Mouse (Mus musculus) lung, postnatal 0 days (tissue): ENCODE data around the gene Bcl11b. TPM values are rescaled to one million over a fixed set of nuclear protein-coding genes. Genes with fewer than 3 reads are reported as not detected.

ENCODE experiments used
- ATAC-seq: fragments of 200-750 bp; cut with Nextera tagmentation; 2 replicates; pipeline ENCODE4 v1.8.0; 2017; ENCODE audit warnings: moderate library complexity
- DNase-seq: peaks from one replicate; pipeline ENCODE4 v3.0.0-alpha.2; 2016; ENCODE audit warnings: low spot score
- H3K27ac ChIP-seq: fragments of 300-500 bp; sonication (generic); 2 replicates; pipeline ENCODE4 v1.5.1; 2014; ENCODE audit warnings: antibody characterized with exemption, mild to moderate bottlenecking, low read length, mixed read lengths
- H3K27me3 ChIP-seq: fragments of 300-500 bp; sonication (generic); replicated peaks from 2 replicates; pipeline ENCODE4 v1.6.1; 2014; ENCODE audit warnings: low read length, mixed read lengths; ENCODE audit not compliant: insufficient read depth
- H3K36me3 ChIP-seq: fragments of 300-500 bp; sonication (generic); 2 replicates; pipeline ENCODE4 v1.6.1; 2014; ENCODE audit warnings: low read length, mixed read lengths; ENCODE audit not compliant: insufficient read depth
- H3K4me1 ChIP-seq: fragments of 300-500 bp; sonication (generic); 2 replicates; pipeline ENCODE4 v1.6.1; 2014; ENCODE audit warnings: antibody characterized with exemption, low read depth, low read length, mixed read lengths; ENCODE audit not compliant: insufficient read depth
- H3K4me2 ChIP-seq: fragments of 300-500 bp; sonication (generic); replicated peaks from 2 replicates; pipeline ENCODE4 v1.6.1; 2014; ENCODE audit warnings: low read depth, mild to moderate bottlenecking, low read length, moderate library complexity, mixed read lengths
- H3K4me3 ChIP-seq: fragments of 300-500 bp; sonication (generic); 2 replicates; pipeline ENCODE4 v1.5.1; 2014; ENCODE audit warnings: low read depth, low read length
- H3K9ac ChIP-seq: fragments of 300-500 bp; sonication (generic); replicated peaks from 2 replicates; pipeline ENCODE4 v1.6.1; 2014; ENCODE audit warnings: low read depth, mild to moderate bottlenecking
- H3K9me3 ChIP-seq: fragments of 300-500 bp; sonication (generic); 2 replicates; pipeline ENCODE4 v1.6.1; 2016; ENCODE audit warnings: low read length, mixed read lengths
- CTCF ChIP-seq: IDR thresholded peaks from 2 replicates; pipeline ENCODE4 v1.5.1; 2016; ENCODE audit warnings: antibody characterized with exemption, mild to moderate bottlenecking
- EP300 ChIP-seq: IDR thresholded peaks from 2 replicates; pipeline ENCODE4 v1.6.1; 2016; ENCODE audit warnings: antibody characterized with exemption, mild to moderate bottlenecking, control low read depth
- WGBS: fragments of 180-500 bp; shearing (Covaris S2); extraction: QIAGEN DNeasy Blood & Tissue Kit; methylation state at CpG from one replicate; pipeline ENCODE4 v1.1.7; 2014; 5-methylcytosine and 5-hydroxymethylcytosine counted together
- polyA plus RNA-seq: library from polyadenylated mRNA; unstranded; fragments of >200 nt; fragmentation: Nextera tagmentation; extraction: Ambion mirVana; gene quantifications from 2 replicates; pipeline ENCODE4 v1.2.1, GENCODE M21; 2015

Bcl11b gene
- polyA plus RNA-seq, 1 experiment from 2014 or later, result 0.44 TPM

GRCm38 (mm10) chr12:107930611-107931350 lies 72.6 kb downstream of the Bcl11b start:
- peak overlapping the region; percentile 5; the same call in 1 of the 2 replicates for H3K4me3 ChIP-seq
- ATAC-seq, result peak; percentile 81
- H3K9me3 ChIP-seq, result no peaks in the 10 kb centered on the region
- H3K4me1 ChIP-seq, result no peaks in the 10 kb centered on the region
- no peaks in the 10 kb centered on the region for H3K27me3 ChIP-seq
- H3K9ac ChIP-seq, result no peak overlapping the region
- TF ChIP-seq EP300 (peak; percentile 25; the same call in 1 of the 2 replicates), CTCF (no peak)
- 19% methylated on average over 28 of the region's 28 CpGs for WGBS
- H3K4me2 ChIP-seq, result peak overlapping the region; percentile 44
- H3K27ac ChIP-seq, result no peak overlapping the region
- peak; percentile 89 for DNase-seq
- no peaks in the 10 kb centered on the region for H3K36me3 ChIP-seq

- ATAC-seq, result no peak
- DNase-seq, result no peak
- no peak overlapping the region for H3K9ac ChIP-seq
- H3K4me1 ChIP-seq, result no peaks in the 10 kb centered on the region
- H3K4me2 ChIP-seq, result no peak overlapping the region
- H3K36me3 ChIP-seq, result no peaks in the 10 kb centered on the region
- H3K4me3 ChIP-seq, result no peak overlapping the region
- no peaks in the 10 kb centered on the region for H3K27me3 ChIP-seq
- H3K27ac ChIP-seq, result no peak overlapping the region
- TF ChIP-seq EP300 (no peak), CTCF (no peak)
- WGBS, result 62% methylated on average over 7 of the region's 7 CpGs
- H3K9me3 ChIP-seq, result no peaks in the 10 kb centered on the region
These were observed 74.5 kb downstream of the Bcl11b start for GRCm38 (mm10) chr12:107928905-107929304.

- DNase-seq (no peak), ATAC-seq (no peak)
- 54% methylated on average over 15 of the region's 15 CpGs for WGBS
- no peak overlapping the region for H3K27ac ChIP-seq
- H3K9me3 ChIP-seq, result no peaks in the 10 kb centered on the region
- H3K9ac ChIP-seq, result no peak overlapping the region
- no peak overlapping the region for H3K4me2 ChIP-seq
- no peaks in the 10 kb centered on the region for H3K27me3 ChIP-seq
- no peaks in the 10 kb centered on the region for H3K36me3 ChIP-seq
- H3K4me3 ChIP-seq, result no peak overlapping the region
- no peaks in the 10 kb centered on the region for H3K4me1 ChIP-seq
- TF ChIP-seq CTCF, result no peak
- no peak for TF ChIP-seq EP300
These were observed 74.9 kb downstream of the Bcl11b start for GRCm38 (mm10) chr12:107928464-107928901.

- WGBS, result 33% methylated on average over 10 of the region's 10 CpGs
- ATAC-seq (0 out of 2 replicates have a peak, but pooled peaks have one; percentile 32), DNase-seq (peak; percentile 22)
- Histone ChIP-seq H3K27ac (no peak overlapping the region), H3K4me1 (no peaks in the 10 kb centered on the region), H3K4me3 (peak overlapping the region; percentile 0; the same call in 1 of the 2 replicates), H3K9ac (no peak overlapping the region), H3K9me3 (no peaks in the 10 kb centered on the region), H3K4me2 (peak overlapping the region; percentile 36), H3K27me3 (no peaks in the 10 kb centered on the region), H3K36me3 (no peaks in the 10 kb centered on the region)
- TF ChIP-seq CTCF, result no peak
- no peak for TF ChIP-seq EP300
These were observed 75.4 kb downstream of the Bcl11b start for GRCm38 (mm10) chr12:107927961-107928431.

DNA sequence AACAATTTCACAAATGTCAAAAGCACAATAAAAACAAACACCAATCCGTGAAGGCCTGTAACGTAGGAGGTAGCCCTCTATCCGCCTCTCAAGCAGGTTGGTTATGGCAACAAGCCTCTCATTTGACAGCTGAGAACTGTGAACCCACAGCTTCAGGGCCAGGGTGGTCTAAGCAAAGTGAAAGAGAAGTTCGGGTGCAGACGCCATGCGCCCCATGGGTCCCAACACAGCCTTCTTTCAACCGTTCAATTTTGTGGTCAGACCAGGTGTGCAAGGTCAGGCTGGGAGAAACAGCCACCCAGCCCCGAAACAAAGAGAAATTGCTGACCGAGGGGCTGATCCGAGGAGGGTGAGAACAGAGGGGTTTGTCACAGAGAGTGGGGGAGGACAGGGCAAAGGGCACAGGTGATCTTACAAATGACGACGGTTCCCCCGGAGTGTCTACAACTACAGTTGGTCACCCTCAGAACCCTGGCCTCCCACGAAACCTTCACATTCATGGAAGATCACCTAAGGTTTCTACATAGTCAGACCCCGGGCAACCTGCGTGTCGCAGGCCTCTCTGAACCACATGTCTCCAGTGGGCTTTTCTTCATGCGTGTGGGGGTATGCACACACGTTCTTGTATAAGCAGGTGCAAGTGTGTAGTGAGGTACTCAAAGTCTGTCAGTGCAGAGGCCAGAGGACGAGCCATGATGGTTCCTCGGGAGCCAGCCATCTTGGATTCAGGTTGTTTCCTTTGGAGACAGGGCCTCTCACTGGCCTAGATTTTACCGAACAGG lies 77.1 kb downstream of the Bcl11b start:
- H3K27me3 ChIP-seq, result no peaks in the 10 kb centered on the region
- DNase-seq (no peak), ATAC-seq (no peak)
- no peak overlapping the region for H3K4me2 ChIP-seq
- H3K27ac ChIP-seq, result no peak overlapping the region
- WGBS, result 89% methylated on average over 22 of the region's 22 CpGs
- no peak for TF ChIP-seq EP300
- no peak for TF ChIP-seq CTCF
- H3K4me1 ChIP-seq, result no peaks in the 10 kb centered on the region
- H3K36me3 ChIP-seq, result no peaks in the 10 kb centered on the region
- no peak overlapping the region for H3K4me3 ChIP-seq
- no peak overlapping the region for H3K9ac ChIP-seq
- no peaks in the 10 kb centered on the region for H3K9me3 ChIP-seq

DNA sequence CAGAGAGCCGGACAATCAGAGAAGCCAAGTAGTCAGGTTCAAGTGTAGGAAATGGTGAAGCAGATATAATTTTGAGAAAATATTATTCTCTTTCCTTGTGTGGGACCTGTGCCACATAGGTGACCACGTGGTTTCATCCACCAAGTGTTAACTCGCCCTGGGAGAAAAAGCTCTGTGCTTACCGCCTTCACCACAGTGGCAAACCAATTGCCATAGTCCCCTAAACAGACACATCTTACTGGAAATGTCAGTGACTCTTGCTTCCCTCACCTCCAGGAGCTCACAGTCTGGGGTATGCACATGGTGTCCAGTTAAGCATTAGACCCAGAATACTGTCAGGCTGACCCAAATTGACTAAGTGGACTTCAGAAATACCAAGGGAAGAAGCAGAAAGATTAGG lies 78.7 kb downstream of the Bcl11b start:
- Histone ChIP-seq H3K27ac (no peak overlapping the region), H3K4me3 (no peak overlapping the region), H3K4me1 (no peaks in the 10 kb centered on the region), H3K36me3 (no peaks in the 10 kb centered on the region), H3K9ac (no peak overlapping the region), H3K9me3 (no peaks in the 10 kb centered on the region), H3K4me2 (no peak overlapping the region), H3K27me3 (no peaks in the 10 kb centered on the region)
- DNase-seq (no peak), ATAC-seq (no peak)
- 77% methylated on average over 4 of the region's 4 CpGs for WGBS
- TF ChIP-seq EP300, result no peak
- no peak for TF ChIP-seq CTCF
